Mouse (Mus musculus) layer of hippocampus, postnatal 10 days (tissue): Measurements from ENCODE around the gene Car12. TPM values are rescaled to one million over a fixed set of nuclear protein-coding genes. Genes with fewer than 3 reads are reported as not detected.

Experiments
- DNase-seq, 2 experiments: peaks; one replicate each; pipeline ENCODE4 v3.0.0; 2021; ENCODE audit warnings: low spot score in 2 of 2
- total RNA-seq, 2 experiments: library from RNA; stranded (reverse); gene quantifications; 2 replicates each; pipeline ENCODE4 v1.2.3; 2021

The Car12 gene
- total RNA-seq, 2 experiments from 2014 or later = 26.1 to 30.4 TPM

DNA sequence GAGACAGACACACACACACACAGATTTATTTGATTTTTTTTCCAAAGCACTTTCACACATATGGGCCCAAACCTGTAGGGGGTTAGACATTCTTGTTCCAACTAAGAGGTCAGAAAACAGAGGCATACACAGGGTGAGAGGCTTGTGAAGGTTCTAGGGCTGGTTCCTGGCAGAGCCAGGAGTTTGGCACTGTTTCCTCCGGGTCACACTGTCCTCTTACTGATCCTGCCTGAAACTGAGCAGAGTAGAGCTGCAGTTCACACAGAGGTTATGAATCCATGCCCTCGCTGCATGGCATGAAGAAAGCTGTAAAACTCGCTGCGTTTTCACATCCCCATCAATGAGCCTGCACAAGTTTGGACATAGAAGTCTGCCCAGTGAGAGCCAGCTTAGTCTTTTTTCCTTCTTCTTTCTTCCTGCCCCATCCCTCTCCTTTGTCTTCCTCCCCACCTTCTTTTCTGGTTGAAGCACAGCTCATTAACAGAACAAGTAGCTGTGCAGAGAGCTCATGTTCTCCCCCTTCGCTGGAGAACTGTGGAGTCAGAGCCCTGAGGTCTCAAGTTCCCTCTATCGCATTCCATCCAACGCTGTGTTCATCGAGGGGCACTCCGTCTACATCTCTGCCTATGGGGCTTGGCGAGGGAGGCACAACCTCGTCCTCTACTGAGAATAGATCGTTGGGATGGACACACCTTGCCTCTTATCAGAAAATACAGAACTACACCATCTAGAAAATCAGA lies 4.5 kb upstream of the Car12 start:
- no peak for DNase-seq

DNA sequence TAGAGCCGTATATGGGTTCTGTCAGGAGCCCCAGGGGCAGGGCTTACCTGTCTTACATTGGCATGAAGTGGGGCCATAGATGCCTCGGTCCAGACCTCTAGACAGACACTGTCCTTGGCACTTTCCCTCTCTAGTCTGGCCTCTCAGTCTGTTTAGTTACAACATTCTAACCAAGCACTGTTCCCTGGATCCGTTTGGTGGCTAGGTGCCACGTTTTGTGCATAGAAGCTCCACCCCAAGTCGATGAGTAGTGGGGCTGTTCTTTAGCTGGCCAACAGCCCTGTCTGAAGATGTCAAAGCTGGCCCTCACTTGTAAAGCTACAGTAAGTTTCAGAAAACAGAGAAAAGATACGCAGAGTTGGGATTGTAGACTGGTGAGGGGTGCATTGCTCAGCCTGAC lies 2.9 kb upstream of the Car12 start:
- no peak for DNase-seq

DNA sequence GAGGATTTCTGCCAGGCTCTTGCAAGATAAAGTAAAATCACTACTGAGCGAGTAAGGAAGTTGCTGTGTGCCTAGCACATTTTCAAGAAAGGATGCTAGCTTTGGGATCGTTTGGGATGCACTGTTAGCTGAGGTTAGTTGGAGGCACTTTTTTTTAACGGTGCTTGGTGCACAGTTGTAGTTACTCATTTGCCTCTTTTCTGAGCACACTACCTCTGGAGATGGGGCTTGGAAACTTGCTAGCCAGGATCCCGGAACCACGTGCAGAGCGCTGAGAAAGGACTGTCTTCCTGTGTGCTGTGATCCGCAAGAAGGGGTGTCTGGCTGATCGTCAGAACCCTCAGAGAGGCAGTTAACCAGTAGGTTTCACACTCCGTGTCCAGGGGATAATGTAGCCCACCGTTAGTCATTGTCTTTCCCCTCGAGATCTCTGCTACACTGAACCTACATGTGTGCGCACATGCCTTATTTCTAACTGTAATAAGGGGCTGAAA lies 583 bp downstream of the Car12 start:
- DNase-seq = no peak

DNA sequence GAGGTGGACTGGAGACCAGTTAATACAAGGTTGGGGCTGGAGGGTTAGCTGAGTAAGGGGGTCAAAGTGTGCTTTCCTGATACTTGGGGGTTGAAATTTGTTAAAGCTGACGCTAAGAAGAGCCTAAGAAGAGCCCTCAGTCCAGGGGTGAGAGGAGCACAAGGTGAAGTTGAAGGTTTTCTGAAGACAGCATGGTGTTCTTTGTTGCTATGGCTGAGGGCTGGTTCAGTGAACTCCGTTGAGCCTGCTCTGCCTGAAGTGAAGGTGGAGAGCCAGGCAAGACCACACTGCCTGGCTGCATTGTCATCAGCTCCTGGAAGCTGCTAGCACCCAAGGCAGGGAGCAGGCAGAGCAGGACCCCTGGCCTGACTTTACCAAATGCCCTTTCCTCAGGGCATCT lies 1.9 kb downstream of the Car12 start:
- no peak for DNase-seq

- DNase-seq = no peak
Measured at GRCm38 (mm10) chr9:66716533-66716932, 3.0 kb downstream of the Car12 start.

- no peak for DNase-seq
Measured at GRCm38 (mm10) chr9:66720686-66721450, 7.4 kb downstream of the Car12 start.

DNA sequence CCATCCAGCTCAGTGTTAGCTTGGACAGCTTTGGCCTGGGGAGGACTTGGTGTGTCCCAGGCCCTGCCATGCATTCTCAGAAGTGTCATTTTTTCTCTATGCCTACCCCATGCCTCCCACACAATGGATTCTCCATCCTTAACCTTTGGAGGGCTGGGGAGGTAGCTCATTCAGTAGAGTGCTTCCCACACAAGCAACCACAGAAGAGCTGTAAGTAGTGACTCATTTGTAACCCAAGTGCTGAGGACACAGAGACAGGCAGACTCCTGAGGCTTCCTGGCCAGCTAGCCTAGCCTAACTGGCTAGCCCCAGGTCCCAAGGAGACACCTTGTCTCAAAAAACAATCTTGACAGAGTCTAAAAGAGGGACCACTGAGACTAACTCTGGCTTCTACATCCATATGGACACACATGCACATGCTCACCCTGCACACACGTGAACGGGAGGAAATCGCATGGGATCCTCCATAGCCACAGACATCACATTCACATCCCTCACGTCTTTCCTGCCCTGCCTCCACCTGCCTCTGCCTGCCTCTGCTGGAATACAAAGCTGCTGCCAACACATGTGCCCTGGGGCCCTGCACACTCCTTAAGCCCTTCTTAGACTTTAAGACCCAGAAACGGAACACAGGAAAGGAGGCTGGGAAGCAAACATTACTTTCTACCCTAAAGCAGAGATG lies 8.8 kb downstream of the Car12 start:
- DNase-seq = no peak

- DNase-seq = no peak
Measured at GRCm38 (mm10) chr9:66722869-66723272, 9.4 kb downstream of the Car12 start.

DNA sequence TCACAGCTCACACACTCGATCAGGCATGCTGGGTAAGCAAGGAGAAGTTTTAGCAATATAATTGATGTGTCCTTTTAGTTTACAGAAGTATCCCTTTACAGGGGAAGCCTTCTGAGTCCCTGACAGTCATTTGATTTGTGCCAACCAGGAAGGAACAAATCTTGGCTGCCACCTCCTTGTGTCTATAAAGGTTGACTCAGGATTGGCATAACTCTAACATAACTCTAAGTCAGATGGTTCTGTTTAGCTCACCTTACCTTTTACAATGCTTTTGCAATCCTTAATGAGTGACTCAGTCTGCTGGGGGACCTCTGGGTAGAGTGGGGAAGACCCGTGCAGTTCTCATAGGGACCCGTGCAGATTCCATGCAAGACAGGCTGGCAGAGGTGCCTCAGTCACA lies 12.1 kb downstream of the Car12 start:
- no peak for DNase-seq

DNA sequence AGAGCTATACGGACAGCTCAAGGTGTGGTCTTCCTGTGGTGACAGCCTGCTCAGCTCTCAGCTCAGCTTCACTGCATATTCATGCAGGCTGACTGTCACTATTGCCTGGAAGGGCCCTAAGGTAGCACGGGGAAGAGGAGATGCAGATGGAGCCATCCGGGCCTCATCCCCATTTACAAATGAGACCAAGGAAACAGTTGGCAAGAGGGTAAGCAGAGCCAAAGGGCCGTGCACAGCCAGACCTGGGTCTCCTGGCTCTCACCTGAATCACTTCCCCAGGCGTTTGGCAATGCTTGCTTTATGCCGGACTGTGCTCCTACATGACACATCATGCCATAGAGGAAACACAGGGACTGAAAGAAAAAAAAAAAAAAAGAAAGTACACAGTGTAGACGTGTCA lies 13.8 kb downstream of the Car12 start:
- no peak for DNase-seq

DNA sequence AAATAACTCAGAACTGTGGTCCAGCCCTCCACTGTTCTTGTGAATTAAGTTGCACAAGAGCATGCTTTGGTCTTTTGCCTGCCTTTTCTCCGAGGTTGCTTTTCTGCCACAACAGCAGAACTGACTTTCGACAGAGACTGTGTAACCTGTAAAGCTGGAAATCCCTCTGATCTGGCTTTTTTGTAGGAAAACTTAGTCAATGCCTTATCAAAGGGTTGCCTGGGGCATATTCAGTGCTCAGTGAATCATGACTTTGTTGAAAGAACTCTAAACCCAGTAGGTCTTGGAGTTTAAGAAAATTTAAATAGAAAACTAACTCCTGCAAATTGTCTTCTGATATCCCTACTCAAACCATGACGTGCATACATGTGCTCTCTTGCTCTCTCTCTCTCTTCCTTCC lies 17.1 kb downstream of the Car12 start:
- DNase-seq = no peak

- no peak for DNase-seq
Measured at GRCm38 (mm10) chr9:66731284-66731683, 17.8 kb downstream of the Car12 start.

GRCm38 (mm10) chr9:66732791-66733691 lies 19.6 kb downstream of the Car12 start:
- peak; percentile 46 to 55 for DNase-seq

DNA sequence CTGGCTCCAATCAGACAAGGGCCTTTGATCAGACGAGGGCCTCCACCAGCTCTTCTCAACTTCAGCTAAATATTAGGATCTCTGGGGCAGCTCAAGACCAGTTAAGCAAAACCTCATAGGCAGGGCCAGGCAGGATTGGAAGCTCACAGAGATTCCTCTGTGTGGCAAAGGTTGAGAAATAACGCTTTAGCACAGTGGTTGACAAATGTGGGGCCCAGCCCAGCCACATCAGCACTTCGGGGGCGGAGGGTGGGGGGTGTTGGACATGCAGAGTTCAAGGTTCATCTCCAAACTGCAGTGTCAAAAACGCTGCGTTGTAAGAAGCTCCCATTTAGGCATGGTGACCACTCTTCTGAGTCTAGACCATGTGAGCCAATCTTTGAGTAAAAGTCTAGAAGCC lies 21.1 kb downstream of the Car12 start:
- no peak for DNase-seq

DNA sequence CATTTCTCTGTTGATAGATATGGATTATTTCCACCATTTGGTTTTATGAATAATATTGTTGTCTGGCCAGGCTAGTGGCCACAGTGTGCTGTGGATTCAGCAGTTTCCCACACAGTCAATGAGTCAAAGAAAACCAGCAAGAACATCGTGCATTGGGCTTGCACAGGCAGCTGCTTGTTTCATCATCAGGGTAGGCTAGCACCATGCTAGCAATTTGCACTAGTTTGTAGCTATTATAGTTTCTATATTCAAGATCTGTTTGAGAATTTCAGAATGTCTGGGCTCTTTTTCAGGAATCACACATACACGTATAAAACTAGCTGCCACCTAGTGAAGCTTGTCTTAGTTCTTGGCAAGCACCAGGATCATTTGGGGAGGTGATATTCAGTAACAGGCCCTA lies 21.6 kb downstream of the Car12 start:
- DNase-seq = no peak

DNA sequence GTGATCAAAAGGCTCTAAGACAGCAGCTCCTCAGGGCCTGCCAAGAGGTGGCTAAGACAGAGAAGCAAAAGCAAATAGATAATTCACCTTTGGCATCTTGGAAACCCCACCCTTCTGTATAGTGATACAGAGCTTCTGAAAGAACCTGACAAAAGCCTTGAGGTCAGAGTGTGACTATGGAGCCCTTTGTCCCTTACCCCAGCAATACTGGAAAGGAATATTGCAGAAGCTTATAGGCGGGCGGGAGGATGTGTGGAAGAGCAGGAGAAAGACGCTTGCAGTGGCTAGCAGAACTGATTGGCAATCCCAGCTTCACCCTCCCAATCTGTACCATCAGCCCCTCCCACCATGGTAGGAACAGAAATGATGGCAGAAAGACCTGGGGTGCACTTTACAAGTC lies 22.5 kb downstream of the Car12 start:
- no peak for DNase-seq

DNA sequence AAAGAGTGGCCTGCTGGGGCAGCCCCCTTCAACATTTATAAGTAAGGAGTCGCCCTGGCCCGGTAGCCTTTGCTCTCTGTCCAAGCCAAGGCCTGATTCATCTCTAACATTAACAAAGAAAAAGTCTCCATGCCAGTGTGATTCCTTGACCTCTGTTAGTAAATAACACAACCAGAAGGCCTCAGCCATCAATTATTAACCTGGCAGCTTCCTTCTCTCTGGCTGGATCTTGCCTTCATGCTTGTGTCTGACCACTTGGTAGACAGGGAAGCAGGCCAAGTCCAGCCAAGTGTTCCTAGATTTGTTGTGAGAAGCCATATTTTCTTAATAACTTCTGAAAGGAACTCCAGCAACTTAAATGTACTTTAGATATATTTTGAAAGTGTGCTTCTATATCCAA lies 23.1 kb downstream of the Car12 start:
- no peak for DNase-seq

DNA sequence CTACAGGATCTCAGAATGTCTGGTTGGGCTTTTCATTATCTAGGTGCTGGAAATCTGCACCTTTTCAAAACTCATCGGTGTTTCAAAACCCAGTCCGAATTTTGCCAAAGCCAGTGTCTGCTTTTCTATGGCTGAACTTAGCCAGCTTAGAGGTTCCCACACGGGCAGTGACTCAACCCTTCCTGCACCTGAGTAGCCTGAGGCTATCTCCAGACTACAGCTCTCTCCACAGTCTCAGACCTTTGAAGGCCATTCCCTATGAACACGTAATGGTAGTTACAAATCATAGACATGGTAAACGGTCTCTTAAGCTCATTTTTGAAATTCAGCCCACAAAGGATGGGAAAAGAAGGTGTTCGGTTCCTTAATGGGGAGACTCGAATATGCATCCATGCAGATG lies 26.0 kb downstream of the Car12 start:
- DNase-seq = no peak

GRCm38 (mm10) chr9:66744531-66744930 lies 31.0 kb downstream of the Car12 start:
- DNase-seq = no peak

DNA sequence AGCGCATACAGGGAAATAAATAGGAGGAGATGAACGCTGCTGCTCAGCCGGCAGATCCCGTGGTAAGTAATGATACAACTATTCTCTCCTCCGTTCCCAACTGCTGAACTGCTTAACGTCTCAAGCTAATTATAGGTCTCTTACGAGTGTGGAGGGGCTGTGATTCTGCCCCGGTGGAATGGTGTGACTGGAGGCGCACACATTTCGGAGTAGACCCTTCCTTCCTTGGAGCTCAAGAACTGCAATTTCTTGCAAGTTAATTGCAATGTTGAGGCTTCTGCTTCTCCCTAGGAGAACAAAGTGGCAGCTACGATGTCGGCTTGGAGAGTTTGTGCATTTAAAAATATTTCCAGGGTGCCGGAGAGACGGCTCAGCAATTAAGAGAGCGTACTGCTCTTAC lies 34.9 kb downstream of the Car12 start:
- DNase-seq = no peak

DNA sequence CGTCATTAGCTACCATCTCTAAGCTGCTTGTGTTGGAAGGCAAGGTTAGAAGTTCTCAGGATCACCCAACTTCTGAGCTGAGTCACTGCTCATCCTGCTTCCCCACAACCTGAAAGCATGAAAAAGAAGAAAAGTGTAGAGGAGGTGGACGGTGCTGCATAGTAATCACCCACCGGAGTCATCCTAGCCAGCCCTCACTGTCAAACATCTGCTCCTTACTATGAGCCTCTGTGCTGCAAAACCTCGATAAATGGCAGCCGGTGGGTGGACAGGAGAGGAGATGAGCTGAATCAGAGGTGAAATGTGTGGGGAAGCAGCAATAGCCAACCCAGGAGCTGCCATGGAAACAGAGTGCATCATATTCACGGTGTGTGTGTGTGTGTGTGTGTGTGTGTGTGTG lies 39.4 kb downstream of the Car12 start:
- DNase-seq = no peak
